Mouse (Mus musculus): Measurements from ENCODE around the gene Rbm39.

DNA sequence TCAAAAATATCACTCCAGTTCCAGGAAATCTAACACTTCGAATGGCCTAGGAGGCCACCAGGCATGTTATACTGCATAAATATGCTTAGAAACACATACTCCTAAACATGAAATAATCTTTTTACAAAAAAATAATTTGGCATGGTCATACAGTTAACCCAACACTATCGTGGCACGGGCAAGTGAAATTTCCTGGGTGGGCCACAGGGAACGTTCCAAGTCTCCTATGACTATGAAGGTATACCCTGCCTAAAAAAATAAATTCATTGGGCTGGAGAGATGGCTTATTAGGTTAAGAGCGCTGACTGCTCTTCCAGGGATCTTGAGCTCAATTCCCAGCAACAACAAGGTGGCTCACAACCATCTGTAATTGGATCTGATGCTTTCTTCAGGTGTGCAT, 13.5 kb downstream of the Rbm39 start:
- TF ChIP-seq CTCF (IDR thresholded peaks at IDR 0.05; ENCODE audit: control insufficient read depth, insufficient read depth, insufficient read length): no peak
- TF ChIP-seq MAX (IDR thresholded peaks at IDR 0.05): no peak
- TF ChIP-seq CEBPB (IDR thresholded peaks at IDR 0.05; ENCODE audit: low read depth): no peak
- no peak for TF ChIP-seq USF1 (IDR thresholded peaks at IDR 0.05; ENCODE audit: low read depth)
